Mouse (Mus musculus): Measurements from ENCODE around the gene Fahd1. TPM values are rescaled to one million over a fixed set of nuclear protein-coding genes. Genes with fewer than 3 reads are reported as not detected.
A peak's percentile ranks its signal among the peaks of the same experiment; 100 is the strongest.

Fahd1 gene
- polyA plus RNA-seq, 1 experiment from 2014 or later = 21.7 TPM

DNA sequence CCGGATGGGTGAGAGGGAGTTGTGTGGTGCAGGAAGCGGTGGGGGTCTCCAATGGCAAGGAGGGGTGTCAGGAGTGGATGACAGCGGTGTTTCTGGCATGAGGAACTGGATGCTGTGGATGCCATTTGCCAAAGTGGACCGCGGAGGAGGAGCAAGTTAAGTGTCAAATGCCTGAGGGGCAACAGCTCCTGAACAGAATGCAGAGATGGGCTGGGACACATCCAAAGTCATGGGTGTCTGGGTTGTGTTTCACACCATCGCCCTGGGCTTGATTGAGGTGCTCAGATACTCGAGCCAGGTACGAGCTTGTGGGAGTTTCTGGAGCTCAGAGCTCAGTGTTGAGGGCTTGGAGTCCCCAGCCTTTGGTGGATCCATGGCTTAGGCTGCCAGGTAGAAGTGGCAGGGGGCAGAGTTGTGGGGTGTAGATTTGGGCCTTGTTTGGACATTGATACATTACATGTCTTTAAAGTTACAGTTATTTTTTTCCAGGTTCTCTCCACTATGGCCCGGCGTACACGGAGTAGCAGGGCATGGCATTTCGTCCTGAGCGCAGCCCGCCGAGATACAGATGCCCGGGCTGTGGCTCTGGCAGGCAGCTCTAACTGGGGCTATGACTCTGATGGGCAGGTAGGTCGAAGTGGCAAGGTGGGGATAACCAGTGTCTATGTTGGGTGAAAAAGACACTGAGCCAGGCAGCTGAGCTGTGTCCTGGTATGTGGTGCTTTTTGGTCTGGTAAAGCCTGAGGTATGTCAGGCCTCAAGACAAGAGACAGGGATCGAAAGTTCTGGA, 37.3 kb upstream of the Fahd1 start:
- Histone ChIP-seq H3K4me1 (ENCODE audit: control insufficient read depth, insufficient read depth, low read length) (no peaks in the 10 kb centered on the region; the same call in none of the 2 replicates), H3K27ac (replicated peaks; ENCODE audit: low read depth, low read length) (no peak overlapping the region), H3K9ac (replicated peaks; ENCODE audit: low read length) (peak overlapping the region; percentile 78), H3K4me2 (ENCODE audit: low read depth, low read length) (peak overlapping the region; percentile 87), H3K9me3 (replicated peaks; ENCODE audit: control insufficient read depth, low read length) (no peaks in the 10 kb centered on the region), H3K36me3 (replicated peaks; ENCODE audit: control insufficient read depth, insufficient read depth, low read depth, low read length) (no peaks in the 10 kb centered on the region; the same call in 1 of the 2 replicates), H3K27me3 (ENCODE audit: control insufficient read depth, insufficient read depth, low read length) (no peaks in the 10 kb centered on the region), H3K4me3 (ENCODE audit: low read depth, low read length) (peak overlapping the region; percentile 87)
- no peak for DNase-seq (ENCODE audit: low spot score)
- 67% methylated on average over 18 of the region's 18 CpGs for WGBS
- ATAC-seq (replicated peaks; ENCODE audit: insufficient number of reproducible peaks, low FRiP score, low TSS enrichment, low read depth) = no peak

DNA sequence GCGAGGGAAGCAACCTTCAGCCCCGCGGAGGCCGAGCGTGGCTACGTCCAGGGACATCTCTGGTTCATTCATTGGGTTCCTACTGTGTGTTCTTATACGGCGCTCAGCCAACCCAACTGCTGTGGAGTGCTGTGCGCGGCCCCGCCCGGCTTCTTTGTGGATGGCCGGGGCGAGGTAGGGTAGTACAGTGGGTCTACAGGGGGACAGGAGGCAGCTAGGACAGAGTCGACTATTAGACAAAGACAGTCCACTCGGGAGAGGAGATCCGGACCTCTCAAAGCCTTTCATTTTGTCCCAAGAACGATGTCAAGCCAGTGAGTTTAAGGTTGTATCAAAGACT, 36.7 kb upstream of the Fahd1 start:
- no peaks in the 10 kb centered on the region for H3K27me3 ChIP-seq (ENCODE audit: control insufficient read depth, insufficient read depth, low read length)
- WGBS = under 1% methylated on average over 18 of the region's 18 CpGs
- no peaks in the 10 kb centered on the region for H3K9me3 ChIP-seq (replicated peaks; ENCODE audit: control insufficient read depth, low read length)
- H3K4me2 ChIP-seq (ENCODE audit: low read depth, low read length) = peak overlapping the region; percentile 87
- ATAC-seq (replicated peaks; ENCODE audit: insufficient number of reproducible peaks, low FRiP score, low TSS enrichment, low read depth) (peak; percentile 19), DNase-seq (ENCODE audit: low spot score) (no peak)
- H3K27ac ChIP-seq (replicated peaks; ENCODE audit: low read depth, low read length) = 0 out of 2 replicates have a peak overlapping the region, but pooled peaks have one; percentile 35
- H3K4me1 ChIP-seq (ENCODE audit: control insufficient read depth, insufficient read depth, low read length) = no peaks in the 10 kb centered on the region; the same call in none of the 2 replicates
- H3K4me3 ChIP-seq (ENCODE audit: low read depth, low read length) = peak overlapping the region; percentile 87
- H3K36me3 ChIP-seq (replicated peaks; ENCODE audit: control insufficient read depth, insufficient read depth, low read depth, low read length) = no peaks in the 10 kb centered on the region; the same call in 1 of the 2 replicates
- peak overlapping the region; percentile 78 for H3K9ac ChIP-seq (replicated peaks; ENCODE audit: low read length)

DNA sequence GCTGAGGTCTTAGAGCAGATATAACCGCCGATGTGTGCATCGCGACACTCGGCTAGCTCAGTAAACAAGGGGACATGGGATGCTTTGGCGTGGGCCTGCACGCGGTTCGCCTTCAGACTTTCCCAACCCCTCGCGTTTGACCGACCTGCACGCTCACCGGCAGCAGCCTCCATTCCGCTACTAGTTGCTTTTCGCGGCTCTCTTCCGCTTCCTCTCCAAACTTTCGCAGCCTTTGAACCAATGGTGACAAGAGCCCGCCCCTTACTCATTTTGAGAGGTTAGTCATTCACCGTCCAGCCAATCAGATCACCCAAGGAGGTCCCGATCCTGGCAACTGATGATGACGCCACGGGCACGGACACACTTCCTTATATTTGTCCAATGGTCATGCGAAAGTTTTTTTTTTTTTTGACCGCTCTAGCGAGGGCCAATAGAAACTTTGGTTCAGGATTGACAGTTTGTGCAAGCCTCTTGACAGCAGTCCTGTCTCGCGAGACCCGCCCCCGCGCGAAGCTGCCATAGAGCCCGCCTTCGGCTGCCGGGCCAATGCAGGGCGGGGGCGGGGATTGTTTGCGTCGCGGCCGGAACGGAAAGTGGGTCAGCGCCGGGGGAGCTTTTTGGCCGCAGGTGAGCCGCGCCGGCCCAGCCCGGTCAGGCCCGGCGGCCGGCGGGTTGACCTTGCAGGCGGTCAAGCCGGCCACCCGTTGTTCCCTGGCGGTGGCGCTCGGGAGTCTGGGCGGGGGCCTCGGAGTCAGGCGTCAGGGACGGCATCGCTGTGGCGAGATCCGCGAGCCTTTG, 36.2 kb upstream of the Fahd1 start, which contains the start of the genes Nubp2 and Spsb3:
TSS of gene Nubp2 (minus strand) at position 216 of the 798 bp plus-strand sequence.
TSS of gene Spsb3 (plus strand) at position 510 of the 798 bp plus-strand sequence.
- Histone ChIP-seq H3K4me2 (ENCODE audit: low read depth, low read length) (peak within 1 kb of the TSS; percentile 87), H3K27ac (replicated peaks; ENCODE audit: low read depth, low read length) (0 out of 2 replicates have a peak within 1 kb of the TSS, but pooled peaks have one; percentile 35), H3K4me1 (ENCODE audit: control insufficient read depth, insufficient read depth, low read length) (no peaks in the 10 kb centered on the region; the same call in none of the 2 replicates), H3K4me3 (ENCODE audit: low read depth, low read length) (peak within 1 kb of the TSS; percentile 87), H3K36me3 (replicated peaks; ENCODE audit: control insufficient read depth, insufficient read depth, low read depth, low read length) (no peaks in the 10 kb centered on the region; the same call in 1 of the 2 replicates), H3K27me3 (ENCODE audit: control insufficient read depth, insufficient read depth, low read length) (no peaks in the 10 kb centered on the region), H3K9me3 (replicated peaks; ENCODE audit: control insufficient read depth, low read length) (no peaks in the 10 kb centered on the region), H3K9ac (replicated peaks; ENCODE audit: low read length) (peak within 1 kb of the TSS; percentile 78)
- peak; percentile 93 for ATAC-seq (replicated peaks; ENCODE audit: insufficient number of reproducible peaks, low FRiP score, low TSS enrichment, low read depth)
- DNase-seq (ENCODE audit: low spot score) = peak; percentile 99
- WGBS = under 1% methylated on average over 69 of the region's 69 CpGs

DNA sequence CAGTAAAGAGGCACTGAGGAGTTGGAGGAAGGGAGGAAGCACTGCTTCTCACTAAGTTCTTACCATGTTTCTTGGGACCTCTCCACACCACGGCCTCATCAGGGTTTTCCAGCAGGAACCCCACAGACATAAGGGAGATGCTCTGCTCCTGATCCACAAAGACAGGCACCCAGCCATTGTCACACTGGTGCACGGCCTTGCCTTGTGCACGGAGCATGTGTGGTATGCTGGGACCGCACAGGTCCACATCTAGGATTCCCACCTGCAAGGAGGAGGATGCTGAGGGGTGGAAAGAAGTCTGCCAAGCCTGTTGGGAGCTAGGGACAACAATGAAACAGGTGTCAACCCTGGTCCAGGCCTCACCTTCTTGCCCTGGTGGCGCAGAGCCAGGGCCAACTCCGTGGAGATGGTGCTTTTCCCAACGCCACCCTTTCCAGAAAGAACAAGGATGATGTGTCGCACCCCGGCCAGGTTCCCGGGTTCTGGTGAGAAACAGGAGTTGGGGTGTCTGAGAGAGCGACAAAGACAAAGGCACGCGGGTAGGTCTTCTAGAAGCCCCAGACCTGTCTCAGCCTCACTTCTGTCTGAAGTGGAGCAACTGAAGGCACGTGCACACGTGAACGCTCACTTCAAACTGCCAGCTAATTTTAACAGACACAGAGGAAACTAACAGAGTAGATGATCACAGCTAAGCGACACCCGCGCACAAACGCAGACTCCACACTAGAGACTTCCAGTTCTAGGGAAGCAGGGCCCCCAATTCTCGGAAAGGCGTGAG, 35.4 kb upstream of the Fahd1 start:
- Histone ChIP-seq H3K4me1 (ENCODE audit: control insufficient read depth, insufficient read depth, low read length) (no peaks in the 10 kb centered on the region; the same call in none of the 2 replicates), H3K4me3 (ENCODE audit: low read depth, low read length) (peak overlapping the region; percentile 87), H3K9me3 (replicated peaks; ENCODE audit: control insufficient read depth, low read length) (no peaks in the 10 kb centered on the region), H3K9ac (replicated peaks; ENCODE audit: low read length) (peak overlapping the region; percentile 59), H3K36me3 (replicated peaks; ENCODE audit: control insufficient read depth, insufficient read depth, low read depth, low read length) (no peaks in the 10 kb centered on the region; the same call in 1 of the 2 replicates), H3K4me2 (ENCODE audit: low read depth, low read length) (peak overlapping the region; percentile 83), H3K27me3 (ENCODE audit: control insufficient read depth, insufficient read depth, low read length) (no peaks in the 10 kb centered on the region), H3K27ac (replicated peaks; ENCODE audit: low read depth, low read length) (no peak overlapping the region)
- no peak for ATAC-seq (replicated peaks; ENCODE audit: insufficient number of reproducible peaks, low FRiP score, low TSS enrichment, low read depth)
- 24% methylated on average over 22 of the region's 22 CpGs for WGBS
- no peak for DNase-seq (ENCODE audit: low spot score)

DNA sequence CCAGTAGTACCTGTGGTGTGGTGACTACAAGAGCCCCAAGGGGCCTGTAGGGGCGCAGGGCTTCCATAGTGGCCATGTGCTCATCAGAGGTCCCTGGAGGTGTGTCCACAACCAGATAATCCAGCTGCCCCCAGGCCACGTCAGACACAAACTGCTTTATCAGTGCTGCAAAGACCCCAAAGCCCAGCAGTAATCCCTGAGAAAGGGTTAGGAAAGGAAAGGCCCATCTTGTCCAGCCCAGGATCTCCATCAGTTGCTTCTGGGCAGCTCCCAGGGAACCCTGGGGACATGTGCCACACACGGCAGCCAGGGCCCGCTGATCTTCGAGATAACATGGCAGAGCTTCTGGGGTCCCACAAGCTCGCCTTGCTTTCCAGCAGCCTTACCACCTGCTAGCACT, 34.2 kb upstream of the Fahd1 start:
- Histone ChIP-seq H3K27me3 (ENCODE audit: control insufficient read depth, insufficient read depth, low read length) (no peaks in the 10 kb centered on the region), H3K4me2 (ENCODE audit: low read depth, low read length) (no peak overlapping the region), H3K4me1 (ENCODE audit: control insufficient read depth, insufficient read depth, low read length) (no peaks in the 10 kb centered on the region; the same call in none of the 2 replicates), H3K36me3 (replicated peaks; ENCODE audit: control insufficient read depth, insufficient read depth, low read depth, low read length) (no peaks in the 10 kb centered on the region; the same call in 1 of the 2 replicates), H3K27ac (replicated peaks; ENCODE audit: low read depth, low read length) (no peak overlapping the region), H3K9ac (replicated peaks; ENCODE audit: low read length) (no peak overlapping the region), H3K9me3 (replicated peaks; ENCODE audit: control insufficient read depth, low read length) (no peaks in the 10 kb centered on the region), H3K4me3 (ENCODE audit: low read depth, low read length) (no peak overlapping the region)
- ATAC-seq (replicated peaks; ENCODE audit: insufficient number of reproducible peaks, low FRiP score, low TSS enrichment, low read depth) = no peak
- no peak for DNase-seq (ENCODE audit: low spot score)
- WGBS = 84% methylated on average over 6 of the region's 6 CpGs

GRCm38 (mm10) chr17:24881738-24882440, 31.7 kb upstream of the Fahd1 start:
- WGBS = 45% methylated on average over 7 of the region's 7 CpGs
- Histone ChIP-seq H3K4me1 (ENCODE audit: control insufficient read depth, insufficient read depth, low read length) (no peaks in the 10 kb centered on the region; the same call in none of the 2 replicates), H3K4me3 (ENCODE audit: low read depth, low read length) (no peak overlapping the region), H3K36me3 (replicated peaks; ENCODE audit: control insufficient read depth, insufficient read depth, low read depth, low read length) (no peaks in the 10 kb centered on the region; the same call in 1 of the 2 replicates), H3K27me3 (ENCODE audit: control insufficient read depth, insufficient read depth, low read length) (no peaks in the 10 kb centered on the region), H3K9me3 (replicated peaks; ENCODE audit: control insufficient read depth, low read length) (no peaks in the 10 kb centered on the region), H3K27ac (replicated peaks; ENCODE audit: low read depth, low read length) (no peak overlapping the region), H3K4me2 (ENCODE audit: low read depth, low read length) (no peak overlapping the region), H3K9ac (replicated peaks; ENCODE audit: low read length) (peak overlapping the region; percentile 30; the same call in 1 of the 2 replicates)
- ATAC-seq (replicated peaks; ENCODE audit: insufficient number of reproducible peaks, low FRiP score, low TSS enrichment, low read depth) = no peak
- DNase-seq (ENCODE audit: low spot score) = peak; percentile 54

DNA sequence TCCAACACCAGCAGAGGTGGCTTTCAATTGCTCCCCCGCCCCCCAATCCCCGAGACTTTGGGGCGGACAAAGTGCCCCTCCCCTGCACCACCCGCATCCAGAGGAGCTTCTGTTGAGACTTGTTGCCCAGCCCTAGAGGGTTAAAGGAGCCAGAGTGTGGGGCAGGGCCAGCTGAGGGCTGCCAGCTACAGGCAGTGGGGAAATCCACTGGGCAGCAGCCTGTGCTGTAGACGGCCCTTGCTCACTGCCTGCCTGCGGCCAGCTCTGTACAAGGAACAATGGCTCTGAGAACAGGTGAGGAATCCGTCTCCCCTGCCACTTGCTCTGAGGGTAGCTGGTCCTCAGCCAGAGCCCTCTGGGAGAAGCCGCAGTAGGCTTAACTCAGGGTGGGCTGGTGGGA, 28.4 kb upstream of the Fahd1 start:
- no peak overlapping the region for H3K27ac ChIP-seq (replicated peaks; ENCODE audit: low read depth, low read length)
- H3K27me3 ChIP-seq (ENCODE audit: control insufficient read depth, insufficient read depth, low read length) = no peaks in the 10 kb centered on the region
- no peak overlapping the region for H3K4me3 ChIP-seq (ENCODE audit: low read depth, low read length)
- WGBS = 80% methylated on average over 8 of the region's 8 CpGs
- no peaks in the 10 kb centered on the region; the same call in 1 of the 2 replicates for H3K36me3 ChIP-seq (replicated peaks; ENCODE audit: control insufficient read depth, insufficient read depth, low read depth, low read length)
- peak overlapping the region; percentile 6; the same call in 1 of the 2 replicates for H3K9ac ChIP-seq (replicated peaks; ENCODE audit: low read length)
- DNase-seq (ENCODE audit: low spot score) = no peak
- no peak for ATAC-seq (replicated peaks; ENCODE audit: insufficient number of reproducible peaks, low FRiP score, low TSS enrichment, low read depth)
- no peaks in the 10 kb centered on the region; the same call in 1 of the 2 replicates for H3K4me1 ChIP-seq (ENCODE audit: control insufficient read depth, insufficient read depth, low read length)
- H3K4me2 ChIP-seq (ENCODE audit: low read depth, low read length) = no peak overlapping the region
- no peaks in the 10 kb centered on the region for H3K9me3 ChIP-seq (replicated peaks; ENCODE audit: control insufficient read depth, low read length)

All from embryonic facial prominence, embryonic 11.5 days (tissue).